Mouse (Mus musculus) C2C12 (cell line): ENCODE measurements around the gene Phf11b. TPM values are rescaled to one million over a fixed set of nuclear protein-coding genes. Genes with fewer than 3 reads are reported as not detected.
"Not testable (repeated sequence)": the region's sequence is repeated elsewhere in the genome, so short reads cannot be mapped to it uniquely, and the experiment has no call there.

Source experiments
- H3K27me3 ChIP-seq: one replicate; pipeline ENCODE4 v1.6.1; 2011; ENCODE audit not compliant: control insufficient read depth, insufficient read depth, insufficient read length
- H3K36me3 ChIP-seq: one replicate; pipeline ENCODE4 v1.6.1; 2011; ENCODE audit not compliant: control insufficient read depth, insufficient read depth
- H3K4me3 ChIP-seq: one replicate; pipeline ENCODE4 v1.5.1; 2011; ENCODE audit warnings: mild to moderate bottlenecking, control low read depth; ENCODE audit not compliant: poor library complexity, insufficient read depth, severe bottlenecking
- H3K79me2 ChIP-seq: one replicate; pipeline ENCODE4 v1.6.1; 2011; ENCODE audit not compliant: control insufficient read depth, insufficient read depth
- H3K79me3 ChIP-seq: one replicate; pipeline ENCODE4 v1.6.1; 2011; ENCODE audit warnings: low read depth, control low read depth
- H3ac ChIP-seq: one replicate; pipeline ENCODE3; 2011; ENCODE audit warnings: low read depth; ENCODE audit not compliant: control insufficient read depth, insufficient read length
- CEBPB ChIP-seq: IDR thresholded peaks from one replicate; pipeline ENCODE4 v1.6.1; 2011; ENCODE audit warnings: low read depth, mild to moderate bottlenecking, control low read depth, moderate library complexity
- CTCF ChIP-seq: IDR thresholded peaks from one replicate; pipeline ENCODE4 v1.5.1; 2011; ENCODE audit not compliant: control insufficient read depth, insufficient read depth, insufficient read length
- FOSL1 ChIP-seq: IDR thresholded peaks from one replicate; pipeline ENCODE4 v1.8.0; 2011; ENCODE audit warnings: mild to moderate bottlenecking, low read length; ENCODE audit not compliant: poor library complexity, insufficient read depth, severe bottlenecking
- MAX ChIP-seq: IDR thresholded peaks from one replicate; pipeline ENCODE4 v1.6.1; 2011; ENCODE audit warnings: mild to moderate bottlenecking, control low read depth
- MYOD1 ChIP-seq: IDR thresholded peaks from one replicate; pipeline ENCODE4 v1.6.1; 2011; ENCODE audit warnings: low read depth; ENCODE audit not compliant: control insufficient read depth, insufficient read length
- MYOG ChIP-seq: IDR thresholded peaks from one replicate; pipeline ENCODE4 v1.6.1; 2011; ENCODE audit not compliant: control insufficient read depth, insufficient read length; ENCODE audit errors: extremely low read depth
- USF1 ChIP-seq: IDR thresholded peaks from one replicate; pipeline ENCODE4 v1.6.1; 2011; ENCODE audit warnings: low read depth, mild to moderate bottlenecking, control low read depth, moderate library complexity
- long read RNA-seq, 2 experiments: library from polyadenylated mRNA; unstranded; transcript quantifications; one replicate each; pipeline ENCODE4 v2.0.0; 2019 to 2020
- polyA plus RNA-seq: library from polyadenylated mRNA; unstranded; fragments of >200 nt; fragmentation: generic; extraction: Trizol; gene quantifications from one replicate; pipeline ENCODE4 v1.2.1, GENCODE M21; 2012; ENCODE audit warnings: missing spikeins

The Phf11b gene
- not detected for polyA plus RNA-seq
- long read RNA-seq, experiment 1: 0 reads
- long read RNA-seq, experiment 2: 0 reads

DNA sequence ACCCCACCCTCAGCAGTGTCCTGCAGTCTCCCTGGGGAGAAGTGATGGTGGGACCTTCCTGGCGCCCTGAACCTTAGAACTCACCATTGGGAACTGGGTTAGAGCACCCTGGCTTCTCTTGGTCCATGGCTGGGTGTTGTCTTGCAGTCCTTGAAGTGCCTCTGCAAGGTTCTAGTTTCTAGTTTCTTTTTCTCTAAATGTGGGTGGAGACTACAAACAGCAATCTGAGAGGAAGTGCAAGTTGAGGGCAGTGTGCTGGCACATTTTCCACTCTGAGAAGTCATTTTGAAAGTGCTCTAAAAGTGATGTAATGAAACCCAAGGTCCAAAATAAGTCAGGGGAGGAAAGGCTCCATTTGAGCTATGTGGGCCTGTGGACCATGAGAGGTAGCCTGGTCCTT, at the start of gene Phf11b:
Gene Phf11b (minus strand): TSS at position 163 of the 400 bp plus-strand sequence.
- H3K79me3 ChIP-seq, H3K27me3 ChIP-seq, H3K36me3 ChIP-seq, H3K79me2 ChIP-seq, H3ac ChIP-seq, H3K4me3 ChIP-seq: not testable (repeated sequence)

DNA sequence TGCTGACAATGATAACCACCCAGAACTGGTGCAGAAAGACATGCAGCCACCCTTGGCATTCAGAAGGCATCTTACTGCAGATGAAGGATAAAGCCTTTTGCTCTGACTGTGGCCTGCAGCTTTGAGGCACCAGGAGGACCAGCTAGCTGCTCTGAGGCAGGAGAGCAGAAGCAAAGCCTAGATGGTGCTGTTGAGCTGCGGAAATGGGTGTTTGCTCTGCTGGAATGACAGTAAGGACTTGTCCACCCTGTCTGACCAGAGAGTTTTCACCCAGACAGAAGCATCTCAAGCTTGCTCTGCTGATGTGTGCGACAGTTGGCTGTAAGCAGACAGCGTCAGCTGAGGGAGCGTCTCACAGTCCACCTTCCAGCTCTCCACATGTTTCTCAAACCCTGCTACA, 49.0 kb upstream of the Phf11b start:
- H3K79me3 ChIP-seq, H3ac ChIP-seq, H3K36me3 ChIP-seq, H3K4me3 ChIP-seq, H3K27me3 ChIP-seq, H3K79me2 ChIP-seq: not testable (repeated sequence)

DNA sequence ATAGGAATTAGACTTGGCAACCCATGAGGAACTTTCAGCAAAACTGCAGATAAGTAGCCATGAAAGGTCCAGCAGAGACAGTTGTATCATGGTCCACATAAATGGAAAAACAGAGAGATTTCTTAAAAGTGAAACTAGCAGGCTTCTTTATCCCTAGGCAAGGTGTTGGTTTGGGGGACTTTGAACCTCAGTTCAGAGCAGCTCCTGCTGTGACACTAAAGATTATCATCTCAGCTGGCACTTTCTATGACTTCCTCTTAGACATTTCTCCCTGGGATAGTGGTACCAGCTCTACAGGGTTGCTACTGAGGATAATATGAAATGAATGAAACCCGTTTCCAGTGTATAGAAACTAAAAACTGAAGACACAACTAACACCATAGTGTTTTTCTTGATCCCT, 48.4 kb upstream of the Phf11b start:
- Histone ChIP-seq H3K79me2 (no peaks in the 10 kb centered on the region), H3K79me3 (no peaks in the 10 kb centered on the region), H3ac (no peak overlapping the region), H3K36me3 (peaks cover 5% of the 10 kb centered on the region), H3K4me3 (no peak overlapping the region), H3K27me3 (no peaks in the 10 kb centered on the region)
- no peak for TF ChIP-seq CEBPB
- no peak for TF ChIP-seq FOSL1
- TF ChIP-seq MYOD1: no peak
- no peak for TF ChIP-seq MYOG
- no peak for TF ChIP-seq MAX
- no peak for TF ChIP-seq USF1
- no peak for TF ChIP-seq CTCF

DNA sequence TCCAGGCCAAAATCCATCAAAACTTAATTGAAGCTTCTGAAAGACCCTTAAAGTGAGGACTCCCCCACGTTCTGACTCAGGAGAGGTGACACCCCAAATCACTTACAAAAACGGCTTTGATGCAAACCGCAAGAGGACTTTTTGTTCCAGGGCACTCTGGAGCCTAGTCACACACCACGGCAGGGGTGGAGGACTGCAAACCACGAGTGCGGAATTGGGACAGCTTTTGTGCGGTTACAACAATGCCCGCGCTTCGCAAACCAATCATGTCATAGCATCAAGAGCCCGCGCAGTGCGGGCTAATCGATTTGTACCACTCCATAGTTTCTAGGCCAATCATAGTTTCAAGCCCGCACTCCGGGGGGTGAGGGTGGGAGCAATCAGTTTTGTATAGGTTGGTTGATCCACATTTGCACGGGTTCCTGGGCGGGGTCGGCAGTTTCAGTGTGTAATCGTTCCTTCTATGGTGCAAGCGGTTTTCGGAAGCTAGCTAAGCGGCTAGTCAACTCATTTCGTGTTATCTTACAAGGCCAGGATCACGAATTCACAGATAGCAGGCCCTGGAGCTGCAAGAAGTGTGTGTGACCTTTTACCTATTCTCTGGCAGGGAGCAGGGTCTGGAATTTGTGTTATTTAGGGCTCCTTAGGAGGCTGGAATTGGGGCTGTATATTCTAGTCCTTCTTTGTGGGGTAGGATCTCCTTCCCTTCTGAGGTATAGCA, 29.4 kb upstream of the Phf11b start:
- Histone ChIP-seq H3K4me3 (no peak overlapping the region), H3K79me3 (no peaks in the 10 kb centered on the region)

DNA sequence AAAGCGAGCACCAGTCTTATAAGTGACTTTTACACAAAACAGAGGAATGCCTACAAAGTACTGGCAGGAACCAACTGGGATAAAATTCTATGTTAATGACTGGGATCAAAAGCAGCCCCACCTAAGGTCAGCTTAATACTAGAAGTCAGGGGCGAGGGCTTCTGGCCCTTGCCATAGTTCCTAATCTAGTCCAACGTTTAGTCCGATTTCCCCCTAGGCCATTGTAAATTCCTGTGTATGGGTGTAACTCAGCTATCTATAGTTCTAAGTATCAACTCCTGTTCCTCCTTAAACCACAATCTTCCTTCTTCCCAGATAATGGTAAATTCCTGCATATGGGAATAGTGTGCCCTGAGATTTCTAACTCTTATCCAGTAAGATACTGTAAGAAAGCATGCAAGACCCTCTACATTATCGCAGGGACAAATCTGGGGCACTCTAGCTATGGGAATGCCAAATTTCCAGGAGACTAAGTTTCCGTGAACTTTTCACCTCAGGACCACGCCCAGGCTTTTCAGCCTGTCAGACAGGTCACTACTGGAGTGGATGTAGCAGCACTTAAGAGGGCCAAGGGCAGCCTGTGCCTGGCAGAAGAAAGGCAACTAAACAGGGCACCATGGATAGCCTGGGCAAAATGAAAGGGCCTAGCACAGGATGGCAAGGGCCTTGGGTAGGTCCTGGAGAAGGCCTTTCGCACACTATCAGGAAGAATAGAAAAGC, 25.4 kb upstream of the Phf11b start:
- Histone ChIP-seq H3K4me3 (no peak overlapping the region), H3K79me3 (no peaks in the 10 kb centered on the region), H3K36me3 (no peaks in the 10 kb centered on the region), H3K27me3 (peaks cover under 1% of the 10 kb centered on the region), H3K79me2 (no peaks in the 10 kb centered on the region), H3ac (no peak overlapping the region)
- TF ChIP-seq MAX (no peak), CEBPB (no peak), MYOD1 (no peak), CTCF (no peak), MYOG (no peak), USF1 (no peak), FOSL1 (no peak)

More for the DNA sequence above, 29.4 kb upstream of the Phf11b start:
- Histone ChIP-seq H3K79me2 (no peaks in the 10 kb centered on the region), H3K36me3 (no peaks in the 10 kb centered on the region), H3ac (no peak overlapping the region), H3K27me3 (peaks cover 3% of the 10 kb centered on the region)
- TF ChIP-seq CEBPB (no peak), CTCF (no peak), USF1 (no peak), MYOD1 (no peak), MAX (no peak), FOSL1 (no peak), MYOG (no peak)

DNA sequence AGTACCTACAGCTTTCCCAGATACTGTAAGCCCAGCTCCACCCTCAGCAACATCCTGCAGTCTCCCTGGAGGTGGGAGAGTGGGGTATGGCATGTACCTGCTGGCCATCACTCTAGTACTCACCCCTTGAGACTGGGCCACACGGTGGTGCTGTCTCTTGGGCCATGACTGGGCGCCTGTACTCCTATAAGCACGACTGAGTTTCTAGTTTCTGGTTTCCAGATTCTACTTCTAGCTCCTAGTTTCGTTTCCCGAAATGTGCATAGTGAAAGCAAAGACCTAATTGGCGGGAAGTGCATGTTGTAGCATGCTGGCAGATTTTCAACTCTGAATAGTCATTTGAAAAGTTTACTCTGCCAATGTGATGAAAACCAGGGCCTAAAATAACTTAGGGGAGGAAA, 24.1 kb upstream of the Phf11b start, which contains the start of gene Phf11d:
Gene Phf11d (minus strand): TSS at position 227 of the 401 bp plus-strand sequence.
- Histone ChIP-seq H3K36me3 (no peaks in the 10 kb centered on the region), H3K79me3 (no peaks in the 10 kb centered on the region), H3ac (no peak within 1 kb of the TSS), H3K27me3 (no peaks in the 10 kb centered on the region), H3K79me2 (no peaks in the 10 kb centered on the region), H3K4me3 (no peak within 1 kb of the TSS)
- TF ChIP-seq CTCF: no peak
- no peak for TF ChIP-seq MYOG
- TF ChIP-seq FOSL1: no peak
- no peak for TF ChIP-seq CEBPB
- TF ChIP-seq MAX: no peak
- TF ChIP-seq MYOD1: no peak
- no peak for TF ChIP-seq USF1
